Comparison of ENCODE assay signal across 30 mouse cellular contexts in genomic region chr3:85959669-85960068, GRCm38 (mm10). TPM values are rescaled to one million over a fixed set of nuclear protein-coding genes. Genes with fewer than 3 reads are reported as not detected.
DNase-seq lines count a peak whose midpoint lies in the region; ATAC-seq and TF ChIP-seq lines count a peak whose summit lies in the region.
"Had no signal": no experiment of that assay in that cellular context is flagged by ENCODE, and none has a peak within 500 bp of the region (broad histone marks: within the 10 kb centered on the region; RNA-seq: fewer than 3 reads in every experiment).

No protein-coding gene starts in this region.

- CTCF ChIA-PET in Patski (lab: Charles Lee): interaction anchor here (1.1 to 1.5 kb wide), 2 partner anchors 26 to 28 kb away, joined by 3 to 4 read pairs; no protein-coding TSS in a partner anchor

- peaks cover 6% of the 10 kb centered on the region; the same call in 1 of the 2 replicates for H3K4me1 ChIP-seq in kidney, embryonic 15.5 days
- H3K4me1 ChIP-seq: embryonic facial prominence, embryonic 15.5 days; forebrain, embryonic 10.5 days; forebrain, embryonic 12.5 days had no signal

- POLR2A ChIA-PET in Patski (lab: Charles Lee): interaction anchor here (1.3 kb wide), 1 partner anchor 13 kb away, joined by 3 read pairs; no protein-coding TSS in a partner anchor

- no peaks in the 10 kb centered on the region for H3K36me3 ChIP-seq in kidney, embryonic 15.5 days
- H3K36me3 ChIP-seq: embryonic facial prominence, embryonic 13.5 days; embryonic facial prominence, embryonic 15.5 days; forebrain, embryonic 10.5 days; forebrain, embryonic 12.5 days; G1E had no signal

- no peaks in the 10 kb centered on the region for H3K27me3 ChIP-seq in kidney, embryonic 15.5 days
- H3K27me3 ChIP-seq in Patski: no peaks in the 10 kb centered on the region
- H3K27me3 ChIP-seq: CH12.LX; embryonic facial prominence, embryonic 13.5 days; embryonic facial prominence, embryonic 15.5 days; forebrain, embryonic 12.5 days had no signal

- no peak overlapping the region for H3K4me3 ChIP-seq in kidney, embryonic 15.5 days (replicated peaks)
- H3K4me3 ChIP-seq: embryonic facial prominence, embryonic 13.5 days; embryonic facial prominence, embryonic 15.5 days; erythroblast, embryonic 14.5 days; forebrain, embryonic 10.5 days; forebrain, embryonic 12.5 days had no signal

- peak; percentile 59 for DNase-seq in heart, adult 11 months
- DNase-seq in heart, adult 18-20 months: no peak
- no peak for DNase-seq in kidney, postnatal 10 days
- no peak for DNase-seq in Patski (ENCODE audit: low read depth, low spot score)
- DNase-seq: adrenal gland, adult 2 months; adrenal gland, postnatal 10 days; adrenal gland, postnatal 25 days; B cell, adult 2 months; cerebellum, adult 11 months; cerebellum, adult 18-20 months; cerebellum, adult 8-10 months; cerebellum, adult 9-11 months; cerebellum, postnatal 14 days; cerebellum, postnatal 36 days; embryo, embryonic 11 days had no signal

- peaks cover 10% of the 10 kb centered on the region; the same call in 1 of the 2 replicates for H3K9me3 ChIP-seq in kidney, embryonic 15.5 days (replicated peaks)
- H3K9me3 ChIP-seq: embryonic facial prominence, embryonic 15.5 days; forebrain, embryonic 12.5 days; G1E had no signal

- no peak overlapping the region for H3K4me2 ChIP-seq in kidney, embryonic 15.5 days
- H3K4me2 ChIP-seq: embryonic facial prominence, embryonic 13.5 days; embryonic facial prominence, embryonic 15.5 days; forebrain, embryonic 12.5 days had no signal

- 74% methylated on average over 1 of the region's 1 CpGs for WGBS in kidney, embryonic 15.5 days

- no peak overlapping the region for H3K9ac ChIP-seq in kidney, embryonic 15.5 days
- H3K9ac ChIP-seq: embryonic facial prominence, embryonic 13.5 days; embryonic facial prominence, embryonic 15.5 days; forebrain, embryonic 12.5 days had no signal

- no peak overlapping the region for H3K27ac ChIP-seq in kidney, embryonic 15.5 days
- H3K27ac ChIP-seq: embryonic facial prominence, embryonic 13.5 days; embryonic facial prominence, embryonic 15.5 days; forebrain, embryonic 10.5 days; forebrain, embryonic 12.5 days had no signal

- TF ChIP-seq CTCF in Patski (IDR thresholded peaks at IDR 0.05): no peak

- in situ Hi-C loops in Patski (cut with MboI; ENCODE audit: low pct_unique_long_range_greater_than_20kb): no loop called here

- 0 out of 2 replicates have a peak, but pooled peaks have one; percentile 33 for ATAC-seq in kidney, embryonic 15.5 days (replicated peaks; ENCODE audit: low FRiP score)
- peak; percentile 12 for ATAC-seq in Patski
- ATAC-seq: CD4-positive, CD25-positive, alpha-beta regulatory T cell, adult 4 months; forebrain, embryonic 14.5 days; forebrain, embryonic 16.5 days had no signal

RNA-seq across cellular contexts. Expression of gene Sh3d19, which starts 11.2 kb away (rescaled TPM):
- 10 to 100 TPM; 15.4 to 18.2 TPM for total RNA-seq in heart, adult 18-20 months (2021)
- polyA plus RNA-seq in kidney, embryonic 15.5 days (2015; fragmentation: Nextera tagmentation; extraction: Ambion mirVana): 30.1 and 32.3 TPM in 2 replicates
- polyA plus RNA-seq in Patski (2021): 145 TPM

RNA-seq across cellular contexts. Expression of gene Prss48, which starts 42.6 kb away (rescaled TPM):
- total RNA-seq in heart, adult 18-20 months (2021): not detected
- 0.18 and 0.39 TPM in 2 replicates for polyA plus RNA-seq in kidney, embryonic 15.5 days (2015; fragmentation: Nextera tagmentation; extraction: Ambion mirVana)
- polyA plus RNA-seq in Patski (2021): not detected
- total RNA-seq: adrenal gland, adult 2 months; adrenal gland, postnatal 10 days; adrenal gland, postnatal 25 days; adrenal gland, postnatal 4 days; CH12.LX; common myeloid progenitor, adult 5-6 weeks; G1E had no signal
- polyA plus RNA-seq: adrenal gland, adult 2 months; brain, embryonic 14.5 days; CD4-positive, CD25-positive, alpha-beta regulatory T cell, adult 4 months; embryonic facial prominence, embryonic 11.5 days; embryonic facial prominence, embryonic 15.5 days; erythroblast, embryonic 14.5 days; forebrain, embryonic 10.5 days; forebrain, embryonic 12.5 days; forebrain, embryonic 14.5 days; forebrain, embryonic 16.5 days; G1E had no signal
